Mouse (Mus musculus) ES-E14 (cell line): Measurements from ENCODE around the gene Pcnx3.

ENCODE experiments used
- HCFC1 ChIP-seq: IDR thresholded peaks from 2 replicates; pipeline ENCODE4 v1.6.1; 2012; ENCODE audit warnings: low read length, inconsistent platforms, borderline replicate concordance; ENCODE audit not compliant: insufficient read depth
- MAFK ChIP-seq: IDR thresholded peaks from 2 replicates; pipeline ENCODE4 v1.6.1; 2014; ENCODE audit warnings: mild to moderate bottlenecking, low read depth, low read length, inconsistent platforms; ENCODE audit not compliant: insufficient read depth
- ZC3H11A ChIP-seq: IDR thresholded peaks from 2 replicates; pipeline ENCODE4 v1.6.1; 2012; ENCODE audit warnings: low read depth, mild to moderate bottlenecking, inconsistent platforms, low read length, borderline replicate concordance
- ZNF384 ChIP-seq: IDR thresholded peaks from 2 replicates; pipeline ENCODE4 v1.6.1; 2012; ENCODE audit warnings: low read depth, low read length, inconsistent platforms

GRCm38 (mm10) chr19:5692913-5693396, 4.2 kb upstream of the Pcnx3 start:
- TF ChIP-seq ZC3H11A (no peak), HCFC1 (no peak), MAFK (no peak), ZNF384 (no peak)
